Mouse (Mus musculus) cerebellum, adult 2 months (tissue): ENCODE results near the gene Cxcl15. TPM values are rescaled to one million over a fixed set of nuclear protein-coding genes. Genes with fewer than 3 reads are reported as not detected.
"Not testable (repeated sequence)": the region's sequence is repeated elsewhere in the genome, so short reads cannot be mapped to it uniquely, and the experiment has no call there.

Experiments
- DNase-seq, 2 experiments: peaks; one replicate each; pipeline ENCODE4 v3.0.0; 2021
- H3K27ac ChIP-seq: fragments of 200-500 bp; 2 replicates; pipeline ENCODE4 v1.5.1; 2012; ENCODE audit warnings: low read length, control low read depth, inconsistent platforms; ENCODE audit not compliant: insufficient read depth
- H3K27me3 ChIP-seq: fragments of 200-500 bp; 2 replicates; pipeline ENCODE4 v1.6.1; 2012; ENCODE audit warnings: inconsistent platforms, mild to moderate bottlenecking, low read length, moderate library complexity; ENCODE audit not compliant: control insufficient read depth, insufficient read depth
- H3K4me1 ChIP-seq: fragments of 200-500 bp; 2 replicates; pipeline ENCODE4 v1.6.1; 2011; ENCODE audit warnings: low read length; ENCODE audit not compliant: control insufficient read depth, insufficient read depth
- H3K4me3 ChIP-seq: fragments of 200-500 bp; replicated peaks from 2 replicates; pipeline ENCODE3; 2011; ENCODE audit warnings: mild to moderate bottlenecking, low read depth, low read length, control low read depth; ENCODE audit not compliant: insufficient read depth
- CTCF ChIP-seq: fragments of 200-500 bp; IDR thresholded peaks from 2 replicates; pipeline ENCODE4 v1.5.1; 2011; ENCODE audit warnings: low read depth, mild to moderate bottlenecking, control low read depth, low read length, moderate library complexity, borderline replicate concordance; ENCODE audit not compliant: insufficient read depth
- POLR2A ChIP-seq: fragments of 200-500 bp; IDR thresholded peaks from 2 replicates; pipeline ENCODE4 v1.6.1; 2011; ENCODE audit warnings: low read length, control low read depth, borderline replicate concordance; ENCODE audit not compliant: insufficient read depth
- WGBS: fragments of 180-500 bp; shearing (Covaris S2); methylation state at CpG from one replicate; pipeline ENCODE4 v1.1.7; 2018; 5-methylcytosine and 5-hydroxymethylcytosine counted together
- polyA plus RNA-seq: library from polyadenylated mRNA; depleted of rRNA; stranded (reverse); fragments of >200 nt; gene quantifications from 2 replicates; pipeline ENCODE4 v1.2.3, GENCODE M21; 2012

The Cxcl15 gene
- polyA plus RNA-seq, 1 experiment = not detected

- DNase-seq = no peak
- Histone ChIP-seq H3K27me3 (no peaks in the 10 kb centered on the region; the same call in 1 of the 2 replicates), H3K4me1 (no peaks in the 10 kb centered on the region), H3K27ac (no peak overlapping the region), H3K4me3 (no peak overlapping the region)
- WGBS = 73% methylated on average over 6 of the region's 6 CpGs
- TF ChIP-seq POLR2A = no peak
- no peak for TF ChIP-seq CTCF
Observed at GRCm38 (mm10) chr5:90778856-90779255, 15.5 kb upstream of the Cxcl15 start.

- H3K27ac ChIP-seq = no peak overlapping the region
- no peaks in the 10 kb centered on the region for H3K27me3 ChIP-seq
- H3K4me3 ChIP-seq = no peak overlapping the region
- WGBS = 93% methylated on average over 3 of the region's 3 CpGs
- TF ChIP-seq CTCF (no peak), POLR2A (no peak)
- DNase-seq = no peak
- H3K4me1 ChIP-seq = no peaks in the 10 kb centered on the region
Observed at GRCm38 (mm10) chr5:90783697-90784096, 10.6 kb upstream of the Cxcl15 start.

GRCm38 (mm10) chr5:90785659-90786588 lies 8.4 kb upstream of the Cxcl15 start, which contains the start of gene Cxcl3:
Gene Cxcl3 (plus strand): TSS chr5:90786103.
- Histone ChIP-seq H3K4me1 (no peaks in the 10 kb centered on the region), H3K27me3 (no peaks in the 10 kb centered on the region), H3K4me3 (no peak within 1 kb of the TSS), H3K27ac (no peak within 1 kb of the TSS)
- no peak for TF ChIP-seq CTCF
- TF ChIP-seq POLR2A = no peak
- DNase-seq = peak; percentile 13 to 14
- 19% methylated on average over 26 of the region's 26 CpGs for WGBS

- WGBS = 80% methylated on average over 4 of the region's 4 CpGs
- no peaks in the 10 kb centered on the region for H3K27me3 ChIP-seq
- no peak overlapping the region for H3K27ac ChIP-seq
- TF ChIP-seq CTCF (no peak), POLR2A (no peak)
- no peak overlapping the region for H3K4me3 ChIP-seq
- no peak for DNase-seq
- no peaks in the 10 kb centered on the region for H3K4me1 ChIP-seq
Observed at GRCm38 (mm10) chr5:90788114-90788513, 6.2 kb upstream of the Cxcl15 start.

- no peak overlapping the region for H3K27ac ChIP-seq
- H3K4me1 ChIP-seq = no peaks in the 10 kb centered on the region
- no peaks in the 10 kb centered on the region for H3K27me3 ChIP-seq
- no peak for DNase-seq
- 86% methylated on average over 11 of the region's 11 CpGs for WGBS
- TF ChIP-seq POLR2A (no peak), CTCF (no peak)
- no peak overlapping the region for H3K4me3 ChIP-seq
Observed at GRCm38 (mm10) chr5:90789306-90790073, 4.8 kb upstream of the Cxcl15 start.

- 88% methylated on average over 8 of the region's 8 CpGs for WGBS
- Histone ChIP-seq H3K27ac (no peak overlapping the region), H3K4me3 (no peak overlapping the region), H3K4me1 (no peaks in the 10 kb centered on the region), H3K27me3 (no peaks in the 10 kb centered on the region)
- no peak for TF ChIP-seq CTCF
- TF ChIP-seq POLR2A = no peak
- DNase-seq = no peak
Observed at GRCm38 (mm10) chr5:90790074-90790502, 4.2 kb upstream of the Cxcl15 start.

- not testable (repeated sequence) for H3K4me1 ChIP-seq, H3K27ac ChIP-seq, H3K27me3 ChIP-seq, H3K4me3 ChIP-seq, DNase-seq
- WGBS = 85% methylated on average over 2 of the region's 2 CpGs
Observed at GRCm38 (mm10) chr5:90795392-90795791, 1.1 kb downstream of the Cxcl15 start.
